Mouse (Mus musculus): ENCODE measurements around the gene Sppl2b. TPM values are rescaled to one million over a fixed set of nuclear protein-coding genes. Genes with fewer than 3 reads are reported as not detected.
A peak's percentile ranks its signal among the peaks of the same experiment; 100 is the strongest.

The Sppl2b gene
- polyA plus RNA-seq, 1 experiment from 2014 or later = 69.3 TPM

- WGBS = 11% methylated on average over 3 of the region's 3 CpGs
- Histone ChIP-seq H3K4me3 (replicated peaks; ENCODE audit: low read length) (no peak overlapping the region), H3K4me1 (replicated peaks; ENCODE audit: control insufficient read depth, insufficient read depth, low read length) (no peaks in the 10 kb centered on the region), H3K4me2 (replicated peaks) (no peak overlapping the region), H3K36me3 (replicated peaks; ENCODE audit: control insufficient read depth, insufficient read depth) (no peaks in the 10 kb centered on the region), H3K27ac (no peak overlapping the region), H3K27me3 (ENCODE audit: control insufficient read depth, insufficient read depth, low read length) (no peaks in the 10 kb centered on the region), H3K9me3 (ENCODE audit: control insufficient read depth, low read length) (no peaks in the 10 kb centered on the region), H3K9ac (no peak overlapping the region)
- DNase-seq (ENCODE audit: low spot score) (no peak), ATAC-seq (ENCODE audit: low FRiP score) (no peak)
Observed at GRCm38 (mm10) chr10:80876594-80876993, 21.5 kb downstream of the Sppl2b start.

GRCm38 (mm10) chr10:80880131-80880641, 25.1 kb downstream of the Sppl2b start:
- H3K9me3 ChIP-seq (ENCODE audit: control insufficient read depth, low read length) = no peaks in the 10 kb centered on the region
- 22% methylated on average over 5 of the region's 5 CpGs for WGBS
- no peaks in the 10 kb centered on the region for H3K36me3 ChIP-seq (replicated peaks; ENCODE audit: control insufficient read depth, insufficient read depth)
- no peaks in the 10 kb centered on the region for H3K4me1 ChIP-seq (replicated peaks; ENCODE audit: control insufficient read depth, insufficient read depth, low read length)
- no peak overlapping the region for H3K27ac ChIP-seq
- DNase-seq (ENCODE audit: low spot score) = peak; percentile 69
- no peaks in the 10 kb centered on the region for H3K27me3 ChIP-seq (ENCODE audit: control insufficient read depth, insufficient read depth, low read length)
- H3K9ac ChIP-seq = no peak overlapping the region
- no peak overlapping the region for H3K4me3 ChIP-seq (replicated peaks; ENCODE audit: low read length)
- no peak for ATAC-seq (ENCODE audit: low FRiP score)
- no peak overlapping the region for H3K4me2 ChIP-seq (replicated peaks)

GRCm38 (mm10) chr10:80880901-80881300, 25.8 kb downstream of the Sppl2b start:
- Histone ChIP-seq H3K4me3 (replicated peaks; ENCODE audit: low read length) (no peak overlapping the region), H3K4me2 (replicated peaks) (no peak overlapping the region), H3K4me1 (replicated peaks; ENCODE audit: control insufficient read depth, insufficient read depth, low read length) (no peaks in the 10 kb centered on the region), H3K27ac (no peak overlapping the region), H3K36me3 (replicated peaks; ENCODE audit: control insufficient read depth, insufficient read depth) (no peaks in the 10 kb centered on the region), H3K27me3 (ENCODE audit: control insufficient read depth, insufficient read depth, low read length) (no peaks in the 10 kb centered on the region), H3K9me3 (ENCODE audit: control insufficient read depth, low read length) (no peaks in the 10 kb centered on the region), H3K9ac (no peak overlapping the region)
- WGBS = 79% methylated on average over 2 of the region's 2 CpGs
- no peak for ATAC-seq (ENCODE audit: low FRiP score)
- DNase-seq (ENCODE audit: low spot score) = no peak

GRCm38 (mm10) chr10:80881301-80881700, 26.2 kb downstream of the Sppl2b start:
- H3K27me3 ChIP-seq (ENCODE audit: control insufficient read depth, insufficient read depth, low read length) = no peaks in the 10 kb centered on the region
- H3K4me3 ChIP-seq (replicated peaks; ENCODE audit: low read length) = no peak overlapping the region
- H3K4me1 ChIP-seq (replicated peaks; ENCODE audit: control insufficient read depth, insufficient read depth, low read length) = no peaks in the 10 kb centered on the region
- no peak for ATAC-seq (ENCODE audit: low FRiP score)
- H3K9ac ChIP-seq = no peak overlapping the region
- no peak overlapping the region for H3K27ac ChIP-seq
- 19% methylated on average over 10 of the region's 10 CpGs for WGBS
- DNase-seq (ENCODE audit: low spot score) = peak; percentile 58
- no peak overlapping the region for H3K4me2 ChIP-seq (replicated peaks)
- H3K9me3 ChIP-seq (ENCODE audit: control insufficient read depth, low read length) = no peaks in the 10 kb centered on the region
- no peaks in the 10 kb centered on the region for H3K36me3 ChIP-seq (replicated peaks; ENCODE audit: control insufficient read depth, insufficient read depth)

GRCm38 (mm10) chr10:80887181-80887580, 32.1 kb downstream of the Sppl2b start:
- ATAC-seq (ENCODE audit: low FRiP score) (no peak), DNase-seq (ENCODE audit: low spot score) (no peak)
- Histone ChIP-seq H3K4me2 (replicated peaks) (no peak overlapping the region), H3K27ac (no peak overlapping the region), H3K9ac (no peak overlapping the region), H3K9me3 (ENCODE audit: control insufficient read depth, low read length) (no peaks in the 10 kb centered on the region), H3K36me3 (replicated peaks; ENCODE audit: control insufficient read depth, insufficient read depth) (no peaks in the 10 kb centered on the region), H3K4me1 (replicated peaks; ENCODE audit: control insufficient read depth, insufficient read depth, low read length) (no peaks in the 10 kb centered on the region), H3K4me3 (replicated peaks; ENCODE audit: low read length) (no peak overlapping the region), H3K27me3 (ENCODE audit: control insufficient read depth, insufficient read depth, low read length) (no peaks in the 10 kb centered on the region)
- 64% methylated on average over 11 of the region's 11 CpGs for WGBS

- H3K9ac ChIP-seq = no peak overlapping the region
- H3K27me3 ChIP-seq (ENCODE audit: control insufficient read depth, insufficient read depth, low read length) = no peaks in the 10 kb centered on the region
- no peaks in the 10 kb centered on the region for H3K9me3 ChIP-seq (ENCODE audit: control insufficient read depth, low read length)
- no peak overlapping the region for H3K4me2 ChIP-seq (replicated peaks)
- H3K4me3 ChIP-seq (replicated peaks; ENCODE audit: low read length) = no peak overlapping the region
- peaks cover 13% of the 10 kb centered on the region for H3K4me1 ChIP-seq (replicated peaks; ENCODE audit: control insufficient read depth, insufficient read depth, low read length)
- WGBS = 92% methylated on average over 7 of the region's 7 CpGs
- H3K27ac ChIP-seq = no peak overlapping the region
- DNase-seq (ENCODE audit: low spot score) (no peak), ATAC-seq (ENCODE audit: low FRiP score) (no peak)
- H3K36me3 ChIP-seq (replicated peaks; ENCODE audit: control insufficient read depth, insufficient read depth) = peaks cover 17% of the 10 kb centered on the region
Observed at GRCm38 (mm10) chr10:80895100-80895499, 40.0 kb downstream of the Sppl2b start.

GRCm38 (mm10) chr10:80895697-80896096, 40.6 kb downstream of the Sppl2b start:
- no peak overlapping the region for H3K4me2 ChIP-seq (replicated peaks)
- peaks cover 17% of the 10 kb centered on the region for H3K36me3 ChIP-seq (replicated peaks; ENCODE audit: control insufficient read depth, insufficient read depth)
- no peaks in the 10 kb centered on the region for H3K27me3 ChIP-seq (ENCODE audit: control insufficient read depth, insufficient read depth, low read length)
- no peaks in the 10 kb centered on the region for H3K9me3 ChIP-seq (ENCODE audit: control insufficient read depth, low read length)
- ATAC-seq (ENCODE audit: low FRiP score) = no peak
- H3K9ac ChIP-seq = no peak overlapping the region
- no peak overlapping the region for H3K27ac ChIP-seq
- WGBS = 85% methylated on average over 6 of the region's 6 CpGs
- peaks cover 13% of the 10 kb centered on the region for H3K4me1 ChIP-seq (replicated peaks; ENCODE audit: control insufficient read depth, insufficient read depth, low read length)
- H3K4me3 ChIP-seq (replicated peaks; ENCODE audit: low read length) = no peak overlapping the region
- DNase-seq (ENCODE audit: low spot score) = no peak

- Histone ChIP-seq H3K27me3 (ENCODE audit: control insufficient read depth, insufficient read depth, low read length) (no peaks in the 10 kb centered on the region), H3K36me3 (replicated peaks; ENCODE audit: control insufficient read depth, insufficient read depth) (peaks cover 22% of the 10 kb centered on the region), H3K9me3 (ENCODE audit: control insufficient read depth, low read length) (no peaks in the 10 kb centered on the region), H3K4me3 (replicated peaks; ENCODE audit: low read length) (no peak overlapping the region), H3K4me2 (replicated peaks) (no peak overlapping the region), H3K9ac (no peak overlapping the region), H3K27ac (no peak overlapping the region), H3K4me1 (replicated peaks; ENCODE audit: control insufficient read depth, insufficient read depth, low read length) (peaks cover 13% of the 10 kb centered on the region)
- WGBS = 73% methylated on average over 24 of the region's 24 CpGs
- ATAC-seq (ENCODE audit: low FRiP score) (no peak), DNase-seq (ENCODE audit: low spot score) (no peak)
Observed at GRCm38 (mm10) chr10:80896581-80897485, 41.8 kb downstream of the Sppl2b start.

DNA sequence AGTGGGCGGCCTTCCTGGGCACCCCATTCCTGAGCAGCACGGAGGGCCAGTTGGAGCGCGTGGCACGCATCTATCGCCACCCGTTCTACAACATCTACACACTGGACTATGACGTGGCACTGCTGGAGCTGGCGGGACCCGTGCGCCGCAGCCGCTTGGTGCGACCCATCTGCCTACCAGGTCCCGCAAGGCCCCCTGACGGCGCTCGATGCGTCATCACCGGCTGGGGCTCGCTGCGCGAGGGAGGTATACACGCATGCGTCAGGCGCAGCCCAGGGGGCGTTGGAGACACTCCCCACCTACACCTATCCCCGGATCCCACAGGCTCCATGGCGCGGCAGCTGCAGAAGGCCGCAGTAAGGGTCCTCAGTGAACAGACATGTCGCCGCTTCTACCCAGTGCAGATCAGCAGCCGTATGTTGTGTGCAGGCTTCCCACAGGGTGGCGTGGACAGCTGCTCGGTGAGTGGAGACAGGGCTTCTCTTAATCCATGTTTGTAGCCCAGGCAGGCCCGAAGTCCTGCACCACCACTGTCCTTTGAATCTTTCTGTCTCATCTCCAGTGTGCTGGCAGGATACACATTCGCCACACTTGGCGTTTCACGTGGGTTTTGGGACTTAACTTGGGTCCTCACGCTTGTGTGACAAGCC, 42.9 kb downstream of the Sppl2b start:
- no peak for ATAC-seq (ENCODE audit: low FRiP score)
- Histone ChIP-seq H3K4me1 (replicated peaks; ENCODE audit: control insufficient read depth, insufficient read depth, low read length) (peaks cover 13% of the 10 kb centered on the region), H3K4me3 (replicated peaks; ENCODE audit: low read length) (no peak overlapping the region), H3K36me3 (replicated peaks; ENCODE audit: control insufficient read depth, insufficient read depth) (peaks cover 34% of the 10 kb centered on the region), H3K27me3 (ENCODE audit: control insufficient read depth, insufficient read depth, low read length) (no peaks in the 10 kb centered on the region), H3K9ac (0 out of 2 replicates have a peak overlapping the region, but pooled peaks have one; percentile 4), H3K4me2 (replicated peaks) (peak overlapping the region; percentile 6; the same call in 1 of the 2 replicates), H3K27ac (no peak overlapping the region), H3K9me3 (ENCODE audit: control insufficient read depth, low read length) (no peaks in the 10 kb centered on the region)
- no peak for DNase-seq (ENCODE audit: low spot score)
- 34% methylated on average over 41 of the region's 41 CpGs for WGBS
